Mouse (Mus musculus) layer of hippocampus, adult 11-12 months (tissue): ENCODE data around the gene Cdadc1.

ENCODE experiments used
- DNase-seq: peaks from one replicate; pipeline ENCODE4 v3.0.0; 2022; ENCODE audit warnings: low spot score

The Cdadc1 gene

DNA sequence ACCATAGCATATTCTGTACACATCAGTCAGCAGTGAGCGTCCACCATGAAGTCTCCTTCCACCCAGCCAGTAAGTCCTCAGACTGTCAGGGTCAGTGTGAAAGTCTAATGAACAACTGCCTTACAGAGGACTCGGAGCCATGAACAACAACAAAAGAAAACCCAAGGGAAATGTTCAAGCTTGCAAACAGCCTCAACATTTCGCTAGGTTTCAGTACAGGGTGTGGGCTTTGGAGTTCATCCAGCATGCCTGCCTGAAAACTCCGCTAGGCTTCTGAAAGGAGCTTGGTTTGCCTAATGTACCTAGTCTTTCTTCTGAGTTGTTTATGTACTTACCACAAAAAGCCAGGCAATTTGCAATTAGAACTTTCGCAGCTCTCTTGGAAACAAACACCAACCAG is 53.8 kb downstream of the Cdadc1 start:
- DNase-seq: no peak

DNA sequence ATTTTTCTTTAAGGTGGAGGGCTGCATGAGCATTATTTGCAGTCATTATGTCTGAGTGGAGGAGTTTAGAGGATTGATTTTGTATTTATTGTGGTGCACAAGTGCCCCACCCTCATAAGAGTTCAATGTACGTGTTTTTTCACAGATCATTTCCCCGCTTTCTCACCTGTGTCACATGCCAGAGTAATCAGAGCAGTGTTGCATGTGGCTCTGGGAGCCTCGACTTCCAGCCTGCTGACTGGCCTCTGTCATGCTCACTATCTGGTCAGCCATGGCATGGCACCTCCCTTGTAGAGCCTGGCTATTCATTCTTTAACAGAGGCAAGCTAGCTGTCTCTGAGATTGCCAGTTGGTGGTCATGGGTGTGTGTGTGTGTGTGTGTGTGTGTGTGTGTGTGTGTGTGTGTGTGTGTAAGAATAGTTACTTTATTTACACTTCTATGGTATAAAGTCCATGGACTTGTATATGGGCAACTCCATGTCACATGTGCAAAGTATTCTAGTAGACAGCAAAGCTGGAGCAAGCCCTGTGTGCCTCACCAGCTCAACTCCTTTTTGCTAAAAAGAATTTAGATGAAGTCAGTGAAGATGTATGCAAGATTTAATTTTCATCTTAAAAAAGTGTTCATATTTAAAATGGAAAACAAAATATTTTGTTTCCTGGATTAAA is 54.5 kb downstream of the Cdadc1 start:
- no peak for DNase-seq

DNA sequence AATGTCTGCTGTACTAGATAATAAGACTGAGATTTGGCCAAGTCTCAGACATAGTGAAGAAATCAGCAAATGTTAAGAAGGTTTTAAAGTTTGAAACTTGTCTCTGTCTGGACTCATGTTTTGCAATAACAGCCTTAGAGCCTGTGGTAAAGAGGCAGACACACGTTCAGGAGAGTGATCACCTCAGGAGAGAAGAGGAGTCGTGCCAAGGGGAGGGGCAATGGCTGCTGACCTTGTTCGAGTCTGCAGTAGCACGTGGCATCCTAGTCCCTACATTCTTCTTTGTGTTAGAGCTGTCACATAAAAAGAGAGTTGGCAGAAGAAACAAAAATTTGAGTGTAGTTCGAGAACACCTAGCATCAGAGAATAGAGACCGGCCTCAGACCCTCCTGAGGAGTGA is 57.0 kb downstream of the Cdadc1 start:
- DNase-seq: no peak

DNA sequence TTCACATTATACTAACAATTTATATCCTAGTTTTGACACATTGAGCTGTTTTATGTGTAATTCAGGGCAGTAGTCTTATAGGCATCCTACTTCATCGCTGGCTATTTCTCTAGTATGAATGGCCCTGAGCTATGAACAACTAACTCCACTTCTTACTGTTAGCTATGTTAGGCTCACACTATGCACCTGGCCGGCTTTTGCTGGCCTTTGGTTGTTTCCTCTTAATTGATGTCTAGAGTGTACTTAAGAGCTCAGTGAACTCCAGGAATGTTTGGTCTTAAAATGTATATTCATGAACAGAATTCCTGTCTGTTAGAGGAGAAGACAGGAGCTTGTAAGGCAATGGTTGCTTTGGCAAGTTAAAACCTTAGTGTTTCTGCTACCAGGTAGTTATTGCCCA is 57.5 kb downstream of the Cdadc1 start:
- DNase-seq: no peak

DNA sequence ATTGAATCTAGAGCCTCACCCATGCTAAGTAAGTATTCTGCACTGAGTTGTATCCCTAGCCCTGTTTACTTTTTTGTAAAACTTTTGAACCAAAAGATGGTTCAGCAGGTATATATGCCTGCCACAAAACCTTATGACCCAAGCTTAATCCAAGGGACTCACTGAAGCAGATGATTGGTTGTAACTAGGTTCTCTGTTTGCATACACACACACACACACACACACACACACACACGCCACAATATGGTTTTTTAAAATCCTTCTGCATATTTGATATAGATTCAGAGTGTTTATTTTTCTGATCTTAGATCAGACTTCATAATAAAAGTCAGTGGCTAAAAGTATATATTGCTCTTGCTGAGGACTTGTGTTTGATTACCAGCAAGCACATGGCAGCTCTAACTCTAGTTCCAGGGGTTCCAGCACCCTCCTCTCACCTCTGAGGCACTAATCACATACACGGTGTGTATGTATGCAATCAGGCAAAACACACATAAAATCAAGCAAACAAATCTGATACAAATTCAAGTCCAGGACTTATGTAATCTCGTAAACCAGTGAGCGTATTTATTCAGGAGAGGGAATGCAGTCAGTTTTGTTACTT is 59.8 kb downstream of the Cdadc1 start:
- DNase-seq: no peak

DNA sequence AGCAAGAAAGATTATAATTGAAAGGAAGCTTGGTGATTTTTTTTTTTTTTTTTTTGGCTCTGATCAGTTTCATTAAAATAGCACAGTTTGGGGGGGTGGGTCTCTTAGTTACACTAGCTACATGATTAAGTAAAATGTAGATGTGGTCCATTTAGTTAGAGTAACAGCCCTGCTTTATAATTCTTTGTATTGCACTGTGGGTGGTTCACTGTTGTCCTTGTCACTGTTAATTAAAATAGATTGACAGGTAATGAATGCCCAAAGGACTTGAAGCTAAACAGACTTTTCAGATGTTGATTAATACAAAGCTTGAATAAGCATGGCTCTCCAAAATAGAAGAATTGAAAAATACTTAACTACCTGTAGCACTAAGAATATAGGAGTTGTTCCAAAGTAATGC is 63.9 kb downstream of the Cdadc1 start:
- DNase-seq: no peak

DNA sequence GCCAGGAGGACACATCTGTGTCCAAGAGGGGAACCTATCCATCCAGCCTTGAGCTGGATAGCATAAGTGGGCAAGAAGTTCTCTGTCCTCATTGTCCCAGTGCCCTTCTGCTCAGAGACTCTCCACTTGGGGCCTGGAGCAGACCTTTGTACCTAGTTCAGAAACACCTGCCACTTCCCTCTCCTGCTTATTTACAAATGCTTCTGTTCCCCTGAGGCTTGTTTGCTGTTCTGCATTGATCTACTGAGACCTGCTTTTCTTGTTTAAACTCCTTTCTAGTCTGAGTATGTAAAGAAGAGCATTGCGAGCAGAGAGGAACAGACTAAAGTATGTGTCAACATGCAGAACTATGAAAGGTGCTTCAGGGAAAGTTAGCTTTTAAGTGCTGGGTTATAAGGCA is 64.8 kb downstream of the Cdadc1 start:
- no peak for DNase-seq

DNA sequence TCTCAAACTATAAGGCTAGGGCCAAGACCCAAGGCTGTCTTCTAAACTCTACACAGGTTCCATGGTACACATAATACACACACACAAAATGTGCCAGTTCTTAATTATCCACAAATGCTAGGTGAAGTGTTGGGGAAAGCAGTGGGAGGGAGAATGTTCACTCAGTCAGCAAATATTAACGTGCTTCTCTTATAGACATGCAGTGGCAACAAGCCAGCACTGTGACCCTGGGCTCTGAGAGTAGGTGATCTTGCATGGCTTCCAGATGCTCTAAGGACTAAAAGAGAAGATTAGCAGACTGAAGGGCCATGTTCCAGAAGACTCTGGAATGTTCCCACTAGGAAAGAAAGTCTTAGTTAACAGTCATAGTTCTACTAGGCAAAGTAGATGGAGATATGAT is 67.0 kb downstream of the Cdadc1 start:
- no peak for DNase-seq

DNA sequence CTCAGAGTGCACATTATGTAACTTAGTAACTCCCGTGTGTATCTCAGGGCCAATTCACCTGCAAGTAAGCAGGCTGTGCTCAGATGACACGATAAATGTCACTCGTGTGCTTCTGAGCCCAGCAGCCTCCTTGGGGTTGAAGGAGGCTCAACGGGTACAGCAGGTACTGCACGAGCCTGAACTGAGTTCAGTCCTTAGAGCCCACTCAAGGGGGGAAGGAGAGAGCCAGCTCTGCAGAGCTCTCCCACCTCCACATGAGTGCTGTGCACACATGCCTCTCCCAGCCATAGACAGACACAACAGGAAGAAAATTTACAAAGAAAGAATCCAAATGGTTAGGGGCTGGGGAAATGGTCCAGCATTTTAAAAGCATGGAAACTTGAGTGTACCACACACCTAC is 71.9 kb downstream of the Cdadc1 start:
- no peak for DNase-seq

DNA sequence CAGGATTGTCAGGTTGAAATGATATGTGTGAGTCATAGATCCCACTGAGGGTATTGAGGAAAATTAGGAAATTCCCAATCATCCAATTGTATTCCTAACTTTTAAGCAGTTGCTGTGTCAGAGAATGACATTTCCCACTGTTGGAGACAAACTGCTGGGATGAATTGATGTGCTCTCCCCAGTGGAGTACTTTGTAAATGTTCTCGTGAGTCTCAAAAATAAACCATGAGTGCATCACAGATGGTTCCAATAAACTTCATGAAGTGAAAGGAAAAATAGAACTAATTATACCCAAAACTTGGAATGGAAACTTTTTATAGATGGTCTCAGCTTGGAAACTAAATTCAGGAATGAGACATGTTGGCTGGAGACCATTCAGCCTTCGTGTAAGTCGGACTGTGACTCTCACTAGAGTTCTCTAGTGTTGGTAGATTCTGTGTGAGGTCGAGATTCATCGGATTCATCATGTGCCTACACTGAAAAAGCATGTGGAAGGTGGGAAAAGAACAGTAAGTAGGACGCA is 83.8 kb downstream of the Cdadc1 start:
- DNase-seq: no peak
